Mouse (Mus musculus) thymus, postnatal 0 days (tissue): ENCODE results near the gene Dok1. TPM values are rescaled to one million over a fixed set of nuclear protein-coding genes. Genes with fewer than 3 reads are reported as not detected.

Experiments used
- DNase-seq: peaks from one replicate; pipeline ENCODE4 v3.0.0-alpha.2; 2015; ENCODE audit warnings: low spot score
- polyA plus RNA-seq: library from polyadenylated mRNA; unstranded; fragments of >200 nt; fragmentation: Nextera tagmentation; extraction: Ambion mirVana; gene quantifications from 2 replicates; pipeline ENCODE4 v1.2.1, GENCODE M21; 2015

Gene Dok1
- polyA plus RNA-seq, 1 experiment from 2014 or later: 26.2 TPM

DNA sequence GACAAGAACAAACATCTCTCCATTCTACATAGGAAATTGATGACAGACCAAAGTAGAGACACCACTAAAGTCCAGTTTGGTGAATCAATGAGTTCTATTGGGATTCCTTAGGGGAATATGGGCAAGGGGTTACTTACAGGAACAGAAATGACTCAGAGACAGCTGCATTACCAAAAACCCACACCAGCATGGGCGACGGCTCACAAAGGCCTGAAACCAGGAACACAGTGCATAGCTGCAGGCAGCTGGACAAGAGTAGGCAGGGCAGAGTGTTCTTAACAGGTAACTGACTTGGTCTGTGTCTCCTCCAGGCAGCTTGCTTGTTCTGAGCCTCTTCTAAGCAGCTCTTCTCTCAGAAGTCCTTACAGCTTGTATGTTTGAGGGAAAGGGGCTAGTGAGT lies 17.5 kb downstream of the Dok1 start:
- no peak for DNase-seq

DNA sequence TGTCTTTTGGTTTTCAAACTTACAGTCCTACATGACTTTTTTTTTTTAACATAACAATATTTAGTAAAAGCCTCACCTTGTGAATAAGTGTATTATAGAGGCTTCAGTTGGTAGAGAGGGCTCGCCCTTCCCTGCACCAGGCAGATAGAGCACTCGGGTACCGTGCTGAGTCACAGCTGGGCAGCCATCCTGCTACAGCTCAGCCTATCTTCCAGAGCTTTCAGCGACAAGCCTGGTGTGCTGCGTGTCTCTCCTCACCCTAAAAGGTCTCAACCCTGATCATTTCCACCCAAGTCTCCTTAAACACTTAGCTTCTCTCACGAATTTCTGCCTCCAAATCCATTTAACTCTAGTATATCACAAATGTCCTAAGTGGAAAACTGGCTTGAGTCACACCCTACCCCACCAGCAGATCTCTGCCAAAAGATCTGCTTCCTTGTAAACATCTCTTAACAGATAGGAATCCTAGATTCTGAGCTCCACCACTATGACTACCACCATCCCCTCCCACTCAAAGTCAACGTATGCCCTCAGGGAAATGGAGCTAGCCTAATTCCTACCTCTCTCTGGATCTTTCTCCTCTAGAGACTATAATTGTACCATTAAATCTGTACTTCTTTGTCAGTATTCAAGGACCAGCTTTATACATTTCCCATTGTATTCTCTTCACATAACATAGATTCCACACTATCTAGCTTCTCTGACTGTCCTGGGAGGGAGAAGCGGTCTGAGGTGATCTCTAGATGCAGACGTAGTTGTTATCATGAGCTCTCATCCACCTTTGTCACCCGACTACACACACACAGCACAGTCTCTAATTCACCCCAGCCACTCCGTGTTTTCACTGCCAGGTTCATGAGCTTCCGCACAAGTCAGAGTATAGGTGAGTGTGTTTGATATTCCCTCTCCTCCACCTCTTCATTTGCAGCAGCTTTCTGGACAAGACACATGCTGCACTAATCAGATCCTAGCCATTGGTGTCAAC lies 18.5 kb downstream of the Dok1 start:
- DNase-seq: no peak

DNA sequence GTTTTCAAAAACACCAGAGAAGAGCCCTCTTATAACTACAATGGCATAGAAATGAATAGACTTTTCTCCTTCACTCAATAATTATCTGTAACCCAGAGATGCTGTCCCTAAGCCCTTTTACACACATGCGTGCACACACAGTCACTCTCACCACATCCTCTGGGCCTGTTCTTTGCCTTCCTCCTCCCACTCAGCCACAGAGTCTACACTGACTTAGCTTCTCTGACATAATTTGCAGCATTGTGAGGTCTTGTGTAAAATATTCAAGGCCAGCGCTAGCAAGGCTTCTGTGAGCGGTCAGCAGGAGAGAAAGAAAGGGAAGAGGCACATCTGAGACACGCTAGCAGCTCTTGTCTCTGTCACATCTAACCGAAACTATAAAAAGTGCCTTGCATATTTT lies 19.8 kb downstream of the Dok1 start:
- DNase-seq: peak; percentile 44

DNA sequence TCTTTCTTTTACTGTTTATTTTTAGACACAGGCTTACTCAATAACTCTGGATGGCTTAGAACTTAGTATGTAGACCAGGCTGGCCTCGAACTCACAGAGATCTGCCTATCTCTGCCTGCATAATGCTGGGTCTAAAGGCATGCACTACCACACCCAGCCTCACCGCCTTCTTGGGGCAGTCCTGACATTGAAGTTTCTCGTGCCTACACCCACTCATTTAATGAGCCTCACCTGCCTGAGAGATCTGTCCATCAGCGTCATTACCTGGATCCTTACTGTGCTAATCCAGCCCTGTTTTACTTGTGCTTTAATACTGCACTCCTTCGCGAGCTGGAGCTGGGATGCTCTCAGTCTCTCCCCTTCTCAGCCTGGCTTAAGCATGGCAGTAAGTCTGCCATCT lies 21.5 kb downstream of the Dok1 start:
- no peak for DNase-seq

DNA sequence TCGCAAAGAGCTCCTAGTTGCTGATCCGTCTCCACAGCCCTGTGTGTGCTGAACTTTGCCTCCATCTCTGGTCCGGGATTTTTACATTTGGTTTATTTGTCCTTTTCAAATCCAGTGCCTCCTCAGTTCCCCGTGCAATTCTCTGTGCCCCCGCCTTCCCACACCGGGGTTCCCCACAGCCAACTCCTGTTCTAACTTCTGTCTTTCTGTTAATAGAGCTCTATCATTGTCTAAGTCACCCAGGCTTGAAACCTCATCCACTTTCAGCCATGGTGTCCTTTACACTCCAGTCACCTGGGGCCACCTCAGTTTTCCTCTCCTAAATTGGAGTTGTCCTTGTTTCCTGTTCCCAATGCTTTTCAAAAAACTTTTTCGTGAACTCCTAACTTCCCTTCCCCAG lies 22.0 kb downstream of the Dok1 start:
- no peak for DNase-seq

DNA sequence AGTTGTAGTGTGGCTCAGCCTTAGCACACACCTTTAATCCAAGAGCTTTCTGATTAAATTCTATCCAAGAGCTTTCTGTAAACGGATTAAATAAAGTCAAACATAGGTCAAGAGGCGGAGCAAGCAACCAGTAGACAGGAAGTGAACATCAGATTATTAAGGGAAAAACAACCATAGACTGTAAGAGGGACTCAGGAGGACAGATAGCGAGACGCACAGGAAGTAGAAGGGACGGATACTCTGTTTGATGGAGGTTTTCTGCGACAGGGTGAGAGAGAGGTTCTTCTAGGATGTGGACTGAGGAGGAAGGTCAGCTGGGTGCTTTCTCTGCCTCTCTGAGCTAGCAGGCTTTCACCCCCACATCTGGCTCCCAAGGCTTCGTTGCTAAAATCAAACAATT lies 23.3 kb downstream of the Dok1 start:
- no peak for DNase-seq

DNA sequence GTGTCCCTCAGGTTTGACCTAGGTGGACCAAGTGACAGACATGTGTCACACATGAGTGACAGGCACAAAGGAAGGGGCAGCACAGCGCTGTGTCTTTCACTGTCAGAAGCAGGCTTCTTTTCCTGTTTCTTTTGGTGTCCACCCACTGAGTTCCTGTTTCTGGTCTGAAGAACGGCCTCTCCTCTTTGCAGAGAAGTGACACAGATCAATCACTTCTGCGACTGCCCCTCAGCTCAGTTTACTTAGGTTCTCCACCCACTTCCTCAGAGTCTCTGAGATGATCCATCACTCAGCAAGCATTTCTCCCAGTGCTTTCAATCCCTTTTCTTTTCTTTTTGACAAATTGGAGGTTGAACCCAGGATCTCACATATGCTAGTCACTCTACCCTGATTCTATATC lies 24.6 kb downstream of the Dok1 start:
- DNase-seq: no peak

DNA sequence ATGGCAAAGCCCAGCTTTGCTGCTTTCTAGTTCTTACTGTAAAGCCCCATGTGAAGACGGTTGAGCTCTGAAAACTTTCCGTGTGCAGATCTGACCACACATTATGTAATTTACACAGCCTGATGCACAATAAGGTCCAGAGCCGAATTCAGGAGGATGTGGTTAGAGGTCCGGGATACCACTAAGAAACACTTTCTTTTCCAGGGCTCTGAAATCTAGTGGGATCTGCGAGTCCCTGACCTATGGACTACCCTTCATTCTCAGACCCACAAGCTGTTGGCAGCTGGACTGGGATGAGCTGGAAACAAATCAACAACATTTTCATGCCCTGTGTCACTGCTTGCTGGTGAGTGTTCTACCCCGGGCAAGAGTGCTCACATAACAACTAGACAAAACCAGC lies 27.2 kb downstream of the Dok1 start:
- no peak for DNase-seq

DNA sequence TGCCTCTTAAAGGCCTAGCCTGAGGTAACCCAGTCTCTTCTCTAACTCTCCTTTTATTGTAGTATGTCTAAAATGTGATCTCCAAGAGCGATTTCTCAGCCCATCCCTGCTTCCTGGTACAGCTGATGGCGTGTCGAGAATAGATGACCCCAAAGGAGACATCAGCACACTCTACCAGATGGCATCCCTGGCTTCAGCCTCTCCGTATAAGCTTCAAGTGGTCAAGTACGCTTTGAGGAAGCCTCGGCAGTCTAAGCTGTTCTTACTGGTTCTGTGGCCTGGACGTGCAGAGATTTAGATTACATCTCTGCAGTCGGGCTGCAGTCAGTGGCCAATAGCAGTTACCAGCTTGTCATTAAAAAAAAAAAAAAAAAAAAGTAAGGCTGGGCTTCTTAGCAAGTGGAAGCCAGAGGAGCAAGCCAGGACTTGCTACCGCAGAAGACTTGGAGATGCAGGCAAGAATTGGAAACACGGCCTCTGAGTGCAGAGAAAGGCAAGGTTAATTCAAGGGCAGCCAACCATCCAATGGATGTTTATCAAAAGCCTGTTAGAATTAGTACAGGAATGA lies 27.7 kb downstream of the Dok1 start:
- DNase-seq: no peak

DNA sequence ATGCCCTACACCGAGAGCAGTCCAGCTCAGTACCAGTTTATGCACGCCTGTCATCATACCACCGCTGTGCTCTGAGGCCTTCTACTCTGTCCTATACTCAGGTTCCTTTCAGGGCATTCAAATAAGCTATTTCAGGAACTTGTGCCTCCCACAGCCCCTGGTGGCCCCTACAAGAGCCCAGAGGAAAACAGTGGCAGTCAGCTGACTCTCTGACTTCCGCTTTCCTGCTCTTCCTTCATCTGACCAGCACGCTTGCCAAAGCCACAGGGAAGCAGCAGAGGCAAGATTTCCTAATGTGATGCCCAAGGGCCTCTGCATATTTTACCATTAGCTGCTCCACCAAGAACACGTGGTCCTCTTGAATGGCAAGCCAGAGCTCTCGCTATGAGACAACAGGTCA lies 28.4 kb downstream of the Dok1 start:
- DNase-seq: no peak

DNA sequence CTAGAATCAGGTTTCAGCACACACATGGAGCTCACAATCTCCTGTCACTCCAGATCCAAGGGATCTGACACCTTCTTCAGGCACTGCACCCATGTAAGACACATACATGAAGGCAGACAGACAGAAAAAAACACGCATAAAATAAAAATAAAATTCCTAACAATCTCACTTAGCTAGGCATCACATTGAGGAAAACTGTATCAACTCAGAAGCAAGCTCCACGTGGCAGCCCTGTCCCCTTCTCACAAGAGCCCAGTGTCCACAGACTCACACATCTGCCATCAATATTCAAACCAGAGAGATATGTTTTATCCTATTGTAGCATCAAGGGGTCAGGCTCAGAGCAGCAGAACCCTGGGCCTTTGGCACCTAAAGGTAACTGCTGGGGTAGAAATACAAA lies 29.0 kb downstream of the Dok1 start:
- no peak for DNase-seq

DNA sequence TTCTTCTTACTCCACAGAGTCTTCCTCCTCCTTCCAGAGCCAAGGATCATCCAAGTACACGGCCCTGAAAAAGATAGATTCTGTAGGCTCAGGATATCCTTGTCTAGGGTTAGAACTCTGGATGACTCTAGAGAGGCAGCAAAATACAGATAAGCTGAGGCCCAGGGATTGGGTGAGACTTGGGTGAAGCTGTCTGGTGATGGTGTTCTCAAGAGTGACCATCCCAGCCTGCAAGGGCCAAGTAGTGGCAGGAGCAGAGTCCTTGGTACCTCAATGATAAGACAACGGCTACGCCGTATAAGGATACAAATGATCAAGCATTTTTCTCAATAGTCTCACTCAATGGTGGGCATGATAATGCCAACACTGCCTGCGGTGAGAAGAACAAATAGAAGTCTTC lies 29.4 kb downstream of the Dok1 start:
- no peak for DNase-seq

DNA sequence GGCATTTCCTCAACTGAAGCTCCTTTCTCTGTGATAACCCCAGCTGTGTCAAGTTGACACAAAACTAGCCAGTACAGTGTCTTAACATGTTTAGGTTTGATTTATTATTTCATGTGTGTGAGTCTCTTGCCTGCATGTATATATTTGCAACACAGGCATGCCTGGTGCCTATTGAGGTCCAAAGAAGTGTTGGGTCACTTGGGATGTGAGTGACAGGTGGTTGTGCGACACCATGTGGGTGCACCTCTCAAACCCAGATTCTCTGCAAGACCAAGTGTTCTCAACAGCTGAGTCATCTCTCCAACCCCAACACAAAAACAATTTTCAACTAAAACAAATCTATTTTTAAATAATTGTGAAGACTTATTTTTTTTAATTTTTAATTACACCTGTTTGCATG lies 30.2 kb downstream of the Dok1 start:
- DNase-seq: no peak

DNA sequence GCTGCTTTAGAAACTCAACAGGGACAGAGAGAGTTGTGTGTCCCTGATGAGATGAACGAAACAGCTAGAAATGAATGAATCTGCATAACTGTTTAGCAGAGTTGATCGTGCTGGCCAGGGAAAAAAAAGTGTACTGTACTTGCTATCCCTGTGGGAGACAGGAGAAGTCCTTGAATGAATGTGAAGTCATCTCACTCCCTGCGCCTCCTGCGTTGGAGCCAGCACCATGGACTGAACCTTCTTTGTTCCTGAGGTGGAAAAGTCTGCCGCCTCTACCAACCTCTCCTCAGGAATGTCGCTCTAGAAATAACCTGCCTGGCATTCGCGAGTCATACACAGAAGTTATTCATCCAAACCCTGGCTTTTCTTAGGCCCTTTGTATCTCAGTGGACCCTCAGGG lies 33.3 kb downstream of the Dok1 start:
- DNase-seq: no peak

DNA sequence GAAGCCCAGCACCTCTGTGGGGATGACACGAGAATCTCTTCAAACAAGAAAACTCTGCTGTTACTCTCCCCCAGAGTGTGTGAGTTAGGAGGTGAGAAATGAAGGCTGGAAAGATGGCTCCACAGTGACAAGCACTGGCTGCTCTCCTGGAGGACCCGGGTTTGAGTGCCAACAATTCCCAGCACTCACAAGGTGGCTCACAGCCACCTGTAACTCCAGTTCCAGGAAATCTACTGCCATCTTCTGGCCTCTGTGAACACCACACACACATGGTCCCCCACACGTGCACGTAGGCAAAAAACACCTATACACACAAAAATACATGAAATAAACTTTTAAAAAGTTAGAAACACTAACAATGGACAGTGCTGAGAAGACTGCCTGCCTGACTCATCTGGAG lies 34.9 kb downstream of the Dok1 start:
- no peak for DNase-seq

DNA sequence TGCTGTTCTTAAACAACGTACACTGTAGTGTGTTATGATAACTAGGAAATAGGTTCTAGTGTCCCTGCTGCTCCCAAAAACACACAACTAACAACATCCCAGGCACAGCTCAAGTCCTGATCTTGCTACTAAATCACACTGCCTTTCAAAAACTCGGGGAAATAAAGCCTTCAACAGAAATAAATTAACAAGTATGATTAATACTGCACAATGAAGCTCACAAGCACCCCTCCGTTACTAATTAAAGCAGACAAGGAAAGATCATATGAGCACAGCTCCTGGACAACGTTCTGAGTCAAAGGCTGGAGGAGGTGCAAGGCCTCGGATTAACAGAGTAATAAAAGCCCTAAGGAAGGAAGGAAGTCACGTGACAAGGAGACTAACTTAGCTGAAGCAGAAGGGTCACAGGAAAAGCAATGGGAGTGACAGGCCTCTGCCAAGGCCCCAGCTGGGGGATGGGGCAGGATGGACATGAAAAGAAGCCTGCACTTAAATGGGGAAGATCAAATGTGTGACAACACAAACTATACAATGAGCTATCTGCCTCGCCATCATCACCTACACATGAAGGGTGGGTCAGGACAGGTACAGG lies 35.7 kb downstream of the Dok1 start:
- DNase-seq: no peak

DNA sequence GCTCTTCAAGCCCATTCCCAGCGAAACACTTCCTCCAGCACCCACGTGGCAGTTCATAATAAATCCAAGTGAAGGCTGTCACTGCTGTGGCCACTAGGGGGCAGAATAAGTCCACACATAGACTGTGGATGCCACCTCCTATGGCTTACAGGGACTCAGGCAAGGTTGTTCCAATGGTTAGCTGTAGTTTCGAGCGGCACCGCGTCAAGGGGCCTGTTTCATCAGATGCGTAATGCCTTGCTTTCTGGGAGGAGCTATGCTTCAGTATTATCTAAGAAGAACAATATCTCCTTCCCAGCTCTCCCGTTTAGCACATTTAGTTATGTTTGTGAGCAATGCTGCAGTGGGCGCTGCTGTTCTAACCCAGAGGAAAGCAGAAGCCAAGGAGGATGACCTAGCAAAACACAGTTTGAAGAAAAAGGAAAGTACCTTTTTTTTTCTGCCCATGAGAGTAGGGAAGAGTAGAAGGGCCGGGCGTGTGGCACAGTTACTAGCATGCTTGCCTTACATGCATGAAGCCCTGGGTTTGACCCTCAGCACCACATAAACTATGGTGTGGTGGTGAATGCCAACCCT lies 36.4 kb downstream of the Dok1 start:
- DNase-seq: peak; percentile 91

DNA sequence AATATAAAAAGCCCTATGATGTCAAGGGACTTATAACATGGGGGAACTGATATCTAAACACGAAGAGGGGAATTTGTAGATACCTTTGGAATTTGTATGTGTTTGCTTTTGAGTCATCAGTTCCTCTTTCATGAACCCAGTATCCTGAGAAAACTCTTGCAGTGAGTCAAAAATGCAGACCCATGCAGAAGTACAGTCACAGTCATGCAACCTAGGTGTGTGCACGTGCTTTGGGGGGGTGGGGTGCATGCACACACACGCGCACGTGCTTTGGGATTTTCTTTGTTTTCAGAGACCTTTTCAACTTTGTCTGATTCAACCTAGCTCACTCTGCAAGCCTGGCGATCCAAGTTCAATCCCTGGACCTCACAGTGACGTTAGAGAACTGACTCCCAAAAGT lies 38.9 kb downstream of the Dok1 start:
- no peak for DNase-seq

DNA sequence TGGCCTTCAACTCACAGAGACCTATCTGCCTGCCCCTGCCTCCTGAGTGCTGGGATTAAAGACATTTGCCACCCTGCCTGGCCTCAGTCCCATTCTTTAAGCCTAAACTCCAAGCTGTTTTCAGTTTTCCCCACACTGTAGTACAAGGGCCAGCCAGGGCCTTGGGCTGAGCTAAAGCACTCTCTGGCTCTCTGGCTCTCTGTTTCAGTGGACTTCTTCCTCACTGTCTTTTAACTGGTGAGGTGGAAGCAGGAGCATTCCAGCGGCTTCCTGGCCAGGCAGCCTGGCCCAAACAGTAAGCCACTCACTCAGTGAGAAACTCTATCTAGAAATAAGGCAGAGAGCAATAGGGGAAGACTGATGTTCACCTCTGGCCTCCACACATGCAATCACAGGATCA lies 39.6 kb downstream of the Dok1 start:
- no peak for DNase-seq

DNA sequence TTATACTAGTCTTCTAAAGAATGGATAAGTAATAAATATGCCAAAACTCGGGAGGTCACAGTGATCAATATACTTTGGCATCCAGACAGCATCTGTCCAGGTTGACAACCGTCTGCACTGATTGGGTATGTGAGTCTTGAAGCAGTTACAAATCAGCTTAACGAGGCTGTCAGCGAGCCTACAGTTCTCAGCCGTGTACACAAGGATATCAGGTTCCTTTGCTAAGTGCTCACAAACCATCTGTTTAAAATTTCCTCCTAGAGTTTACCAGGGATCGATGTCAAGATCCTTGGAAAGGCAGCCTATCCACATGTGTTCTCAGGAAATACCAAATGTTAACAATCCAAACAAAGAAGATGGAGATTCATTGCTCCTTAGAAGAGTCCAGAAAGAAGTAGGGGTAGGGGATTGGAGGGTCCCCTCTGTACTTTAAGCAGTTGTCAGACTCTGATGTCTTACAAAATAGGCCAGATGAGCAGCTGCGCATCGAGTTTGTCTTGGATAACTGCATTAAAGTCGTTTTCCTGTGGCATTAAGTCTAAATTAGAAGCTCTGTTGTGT lies 45.8 kb downstream of the Dok1 start:
- no peak for DNase-seq
